Mouse (Mus musculus): ENCODE data around the gene Ginm1. TPM values are rescaled to one million over a fixed set of nuclear protein-coding genes. Genes with fewer than 3 reads are reported as not detected.

Ginm1 gene
- total RNA-seq, 2 experiments from 2014 or later: 25.6 to 26.0 TPM

Small RNA genes lying within 50 kb of the gene (microRNA-seq; reads per million reads assigned to microRNA genes)
- 0 reads per million in 2 experiments for gene Mir5104

Other genes with a start within 250 kb of the Ginm1 start
- 100 to 1,000 TPM; 135 to 141 TPM for gene Lrp11, start 203.0 kb downstream of the Ginm1 start, total RNA-seq (2021)
- 1 to 10 TPM; 7.2 to 9.2 TPM for gene Nup43, start 125.3 kb downstream of the Ginm1 start, total RNA-seq (2021)
- gene Pcmt1, start 111.7 kb downstream of the Ginm1 start, total RNA-seq (2021): 100 to 1,000 TPM; 130 to 133 TPM
- gene Lats1, start 111.6 kb downstream of the Ginm1 start, total RNA-seq (2021): 10 to 100 TPM; 50.7 to 54.9 TPM
- gene Katna1, start 66.8 kb downstream of the Ginm1 start, total RNA-seq (2021): 10 to 100 TPM; 14.9 to 15.1 TPM
- 10 to 100 TPM; 34.0 to 38.9 TPM for gene Ppil4, start 67 bp upstream of the Ginm1 start, total RNA-seq (2021)
- under 1 TPM; 0.16 to 0.22 TPM for gene Zc3h12d, start 39.6 kb upstream of the Ginm1 start, total RNA-seq (2021)
- 10 to 100 TPM; 61.9 to 69.2 TPM for gene Tab2, start 163.4 kb upstream of the Ginm1 start, total RNA-seq (2021)